Mouse (Mus musculus) kidney, postnatal 0 days (tissue): ENCODE measurements at regions not wholly inside any gene's neighbourhood (a gene's known extent, or its start where the extent isn't known, plus 50 kb on each side); places are given as distances from the start of the nearest gene placed in this dataset.
"Not testable (repeated sequence)": the region's sequence is repeated elsewhere in the genome, so short reads cannot be mapped to it uniquely, and the experiment has no call there.

Experiments
- ATAC-seq: fragments of 200-750 bp; cut with Nextera tagmentation; replicated peaks from 2 replicates; pipeline ENCODE4 v1.8.0; 2017; ENCODE audit warnings: low read depth, moderate number of reproducible peaks, moderate TSS enrichment, moderate library complexity; ENCODE audit not compliant: low FRiP score
- DNase-seq: peaks from one replicate; pipeline ENCODE4 v3.0.0-alpha.2; 2016; ENCODE audit warnings: low spot score
- H3K27ac ChIP-seq: fragments of 300-500 bp; sonication (generic); 2 replicates; pipeline ENCODE4 v1.5.1; 2014; ENCODE audit warnings: mild to moderate bottlenecking
- H3K27me3 ChIP-seq: fragments of 300-500 bp; sonication (generic); 2 replicates; pipeline ENCODE4 v1.6.1; 2014; ENCODE audit warnings: low read length, mixed read lengths; ENCODE audit not compliant: insufficient read depth
- H3K36me3 ChIP-seq: fragments of 300-500 bp; sonication (generic); 2 replicates; pipeline ENCODE4 v1.6.1; 2014; ENCODE audit warnings: low read length, mixed read lengths; ENCODE audit not compliant: insufficient read depth
- H3K4me1 ChIP-seq: fragments of 300-500 bp; sonication (generic); replicated peaks from 2 replicates; pipeline ENCODE4 v1.6.1; 2014; ENCODE audit warnings: antibody characterized with exemption, low read length, mixed read lengths; ENCODE audit not compliant: insufficient read depth
- H3K4me2 ChIP-seq: fragments of 300-500 bp; sonication (generic); 2 replicates; pipeline ENCODE4 v1.6.1; 2014; ENCODE audit warnings: mild to moderate bottlenecking, low read length, moderate library complexity, mixed read lengths
- H3K4me3 ChIP-seq: fragments of 300-500 bp; sonication (generic); replicated peaks from 2 replicates; pipeline ENCODE4 v1.5.1; 2014; ENCODE audit warnings: low read depth, low read length
- H3K9ac ChIP-seq: fragments of 300-500 bp; sonication (generic); 2 replicates; pipeline ENCODE4 v1.6.1; 2014; ENCODE audit warnings: low read depth, low read length
- H3K9me3 ChIP-seq: fragments of 300-500 bp; sonication (generic); replicated peaks from 2 replicates; pipeline ENCODE4 v1.6.1; 2016; ENCODE audit warnings: low read length, inconsistent platforms, mixed read lengths
- CTCF ChIP-seq: IDR thresholded peaks from 2 replicates; pipeline ENCODE4 v1.5.1; 2016; ENCODE audit warnings: antibody characterized with exemption, low read depth, mild to moderate bottlenecking, moderate library complexity
- WGBS: fragments of 180-500 bp; shearing (Covaris S2); extraction: QIAGEN DNeasy Blood & Tissue Kit; methylation state at CpG from one replicate; pipeline ENCODE4 v1.1.7; 2014; 5-methylcytosine and 5-hydroxymethylcytosine counted together

DNA sequence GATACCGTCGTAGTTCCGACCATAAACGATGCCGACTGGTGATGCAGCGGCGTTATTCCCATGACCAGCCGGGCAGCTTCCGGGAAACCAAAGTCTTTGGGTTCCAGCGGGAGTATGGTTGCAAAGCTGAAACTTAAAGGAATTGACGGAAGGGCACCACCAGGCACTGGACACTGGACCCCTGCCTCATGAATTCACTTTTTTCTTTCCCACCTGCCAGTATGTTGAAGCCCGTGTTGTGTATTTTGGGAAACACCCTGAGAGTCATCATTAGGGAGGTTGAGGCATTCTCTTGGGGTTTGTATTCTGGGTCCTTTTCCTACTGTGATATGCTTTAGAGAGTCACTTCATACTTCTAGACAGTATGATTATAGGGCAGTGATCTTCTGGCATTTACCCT is 197.9 kb downstream of the Samd9l start:
- H3K4me3 ChIP-seq, H3K4me1 ChIP-seq, H3K27me3 ChIP-seq, H3K9ac ChIP-seq, H3K27ac ChIP-seq, ATAC-seq, H3K36me3 ChIP-seq, H3K9me3 ChIP-seq, DNase-seq, H3K4me2 ChIP-seq: not testable (repeated sequence)
- 49% methylated on average over 12 of the region's 12 CpGs for WGBS

DNA sequence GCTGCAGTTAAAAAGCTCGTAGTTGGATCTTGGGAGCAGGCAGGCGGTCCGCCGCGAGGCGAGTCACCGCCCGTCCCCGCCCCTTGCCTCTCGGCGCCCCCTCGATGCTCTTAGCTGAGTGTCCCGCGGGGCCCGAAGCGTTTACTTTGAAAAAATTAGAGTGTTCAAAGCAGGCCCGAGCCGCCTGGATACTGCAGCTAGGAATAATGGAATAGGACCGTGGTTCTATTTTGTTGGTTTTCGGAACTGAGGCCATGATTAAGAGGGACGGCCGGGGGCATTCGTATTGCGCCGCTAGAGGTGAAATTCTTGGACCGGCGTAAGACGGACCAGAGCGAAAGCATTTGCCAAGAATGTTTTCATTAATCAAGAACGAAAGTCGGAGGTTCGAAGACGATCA is 198.3 kb downstream of the Samd9l start:
- no peak for TF ChIP-seq CTCF
- 71% methylated on average over 29 of the region's 33 CpGs for WGBS
- DNase-seq, result no peak
- Histone ChIP-seq H3K4me3 (no peak overlapping the region), H3K27me3 (no peaks in the 10 kb centered on the region), H3K36me3 (no peaks in the 10 kb centered on the region), H3K9me3 (no peaks in the 10 kb centered on the region), H3K4me1 (no peaks in the 10 kb centered on the region), H3K9ac (no peak overlapping the region), H3K4me2 (no peak overlapping the region), H3K27ac (no peak overlapping the region)
- ATAC-seq, result no peak

DNA sequence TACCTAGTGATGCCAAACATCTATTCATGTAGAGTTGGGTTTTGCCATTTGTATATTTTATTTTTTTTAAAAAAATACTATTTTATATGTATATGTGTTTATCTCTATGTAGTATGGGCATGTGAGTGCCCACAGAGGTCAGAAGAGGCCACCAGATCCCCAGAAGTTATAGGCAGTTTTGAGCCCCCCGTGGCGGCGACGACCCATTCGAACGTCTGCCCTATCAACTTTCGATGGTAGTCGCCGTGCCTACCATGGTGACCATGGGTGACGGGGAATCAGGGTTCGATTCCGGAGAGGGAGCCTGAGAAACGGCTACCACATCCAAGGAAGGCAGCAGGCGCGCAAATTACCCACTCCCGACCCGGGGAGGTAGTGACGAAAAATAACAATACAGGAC is 198.8 kb downstream of the Samd9l start:
- H3K9ac ChIP-seq, H3K9me3 ChIP-seq, H3K4me2 ChIP-seq, H3K27me3 ChIP-seq, H3K4me3 ChIP-seq, H3K36me3 ChIP-seq, H3K27ac ChIP-seq, ATAC-seq, H3K4me1 ChIP-seq: not testable (repeated sequence)
- peak; percentile 34 for DNase-seq
- 89% methylated on average over 17 of the region's 18 CpGs for WGBS

DNA sequence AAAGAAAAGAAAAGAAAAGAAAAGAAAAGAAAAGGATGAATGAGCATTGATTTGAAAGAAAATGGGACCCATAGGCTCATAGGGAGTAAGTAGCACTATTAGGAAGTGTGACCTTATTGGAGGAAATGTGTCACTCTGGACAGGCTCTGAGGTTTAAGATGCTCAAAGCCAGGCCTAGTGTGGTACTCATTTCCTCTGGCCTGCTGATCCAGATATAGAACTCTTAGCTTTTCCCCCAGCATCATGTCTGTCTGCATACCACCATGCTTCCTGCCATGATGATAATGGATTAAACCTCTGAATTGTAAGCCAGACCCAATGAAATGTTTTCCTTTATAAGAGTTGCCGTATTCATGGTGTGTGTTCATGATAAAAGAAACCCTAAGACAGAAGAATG is 206.9 kb downstream of the Samd9l start:
- H3K27me3 ChIP-seq, H3K4me1 ChIP-seq, H3K9me3 ChIP-seq, H3K4me2 ChIP-seq, ATAC-seq, H3K4me3 ChIP-seq, DNase-seq, H3K27ac ChIP-seq, H3K36me3 ChIP-seq, H3K9ac ChIP-seq: not testable (repeated sequence)
- 80% methylated on average over 1 of the region's 1 CpGs for WGBS

- not testable (repeated sequence) for H3K36me3 ChIP-seq, H3K4me2 ChIP-seq, DNase-seq, H3K4me1 ChIP-seq, H3K27me3 ChIP-seq, H3K9me3 ChIP-seq, H3K9ac ChIP-seq, H3K4me3 ChIP-seq, H3K27ac ChIP-seq
- peak; percentile 68 for ATAC-seq
- 83% methylated on average over 5 of the region's 6 CpGs for WGBS
Observed at GRCm38 (mm10) chr6:3191695-3192423, 207.5 kb downstream of the Samd9l start.

DNA sequence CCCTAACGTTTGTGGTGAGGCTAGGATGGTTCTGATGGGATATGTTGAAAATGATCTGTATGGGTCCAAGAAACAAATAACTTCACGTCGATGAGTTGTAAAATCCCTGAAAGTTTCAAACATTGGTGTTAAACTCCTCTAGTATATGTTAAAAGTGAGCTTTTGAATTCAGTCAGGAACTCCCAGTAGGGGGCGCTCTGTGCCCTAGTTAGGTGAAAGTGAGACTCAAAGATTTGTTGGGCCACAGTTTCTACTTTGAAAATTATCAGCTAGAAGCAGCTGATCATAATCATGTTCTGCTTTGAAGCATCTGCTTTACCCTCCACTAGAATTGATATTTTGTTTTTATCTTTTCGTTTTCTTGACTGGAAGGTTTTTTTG is 215.6 kb downstream of the Samd9l start:
- Histone ChIP-seq H3K27me3 (no peaks in the 10 kb centered on the region), H3K9me3 (peaks cover 11% of the 10 kb centered on the region), H3K4me2 (no peak overlapping the region), H3K4me3 (no peak overlapping the region), H3K9ac (no peak overlapping the region), H3K27ac (no peak overlapping the region), H3K36me3 (no peaks in the 10 kb centered on the region), H3K4me1 (no peaks in the 10 kb centered on the region)
- ATAC-seq (no peak), DNase-seq (peak; percentile 51)
- peak; percentile 50 for TF ChIP-seq CTCF
- 41% methylated on average over 5 of the region's 5 CpGs for WGBS
